Mouse (Mus musculus) C2C12 (cell line): ENCODE results near the gene Xpo1. TPM values are rescaled to one million over a fixed set of nuclear protein-coding genes. Genes with fewer than 3 reads are reported as not detected.

ENCODE experiments used
- H3K27me3 ChIP-seq: one replicate; pipeline ENCODE4 v1.6.1; 2011; ENCODE audit not compliant: control insufficient read depth, insufficient read depth, insufficient read length
- H3K36me3 ChIP-seq: one replicate; pipeline ENCODE4 v1.6.1; 2011; ENCODE audit not compliant: control insufficient read depth, insufficient read depth
- H3K4me3 ChIP-seq: one replicate; pipeline ENCODE4 v1.5.1; 2011; ENCODE audit warnings: mild to moderate bottlenecking, control low read depth; ENCODE audit not compliant: poor library complexity, insufficient read depth, severe bottlenecking
- H3K79me2 ChIP-seq: one replicate; pipeline ENCODE4 v1.6.1; 2011; ENCODE audit not compliant: control insufficient read depth, insufficient read depth
- H3K79me3 ChIP-seq: one replicate; pipeline ENCODE4 v1.6.1; 2011; ENCODE audit warnings: low read depth, control low read depth
- H3ac ChIP-seq: one replicate; pipeline ENCODE3; 2011; ENCODE audit warnings: low read depth; ENCODE audit not compliant: control insufficient read depth, insufficient read length
- CEBPB ChIP-seq: IDR thresholded peaks from one replicate; pipeline ENCODE4 v1.6.1; 2011; ENCODE audit warnings: low read depth, mild to moderate bottlenecking, control low read depth, moderate library complexity
- CTCF ChIP-seq: IDR thresholded peaks from one replicate; pipeline ENCODE4 v1.5.1; 2011; ENCODE audit not compliant: control insufficient read depth, insufficient read depth, insufficient read length
- FOSL1 ChIP-seq: IDR thresholded peaks from one replicate; pipeline ENCODE4 v1.8.0; 2011; ENCODE audit warnings: mild to moderate bottlenecking, low read length; ENCODE audit not compliant: poor library complexity, insufficient read depth, severe bottlenecking
- MAX ChIP-seq: IDR thresholded peaks from one replicate; pipeline ENCODE4 v1.6.1; 2011; ENCODE audit warnings: mild to moderate bottlenecking, control low read depth
- MYOD1 ChIP-seq: IDR thresholded peaks from one replicate; pipeline ENCODE4 v1.6.1; 2011; ENCODE audit warnings: low read depth; ENCODE audit not compliant: control insufficient read depth, insufficient read length
- MYOG ChIP-seq: IDR thresholded peaks from one replicate; pipeline ENCODE4 v1.6.1; 2011; ENCODE audit not compliant: control insufficient read depth, insufficient read length; ENCODE audit errors: extremely low read depth
- USF1 ChIP-seq: IDR thresholded peaks from one replicate; pipeline ENCODE4 v1.6.1; 2011; ENCODE audit warnings: low read depth, mild to moderate bottlenecking, control low read depth, moderate library complexity
- polyA plus RNA-seq: library from polyadenylated mRNA; unstranded; fragments of >200 nt; fragmentation: generic; extraction: Trizol; gene quantifications from one replicate; pipeline ENCODE4 v1.2.1, GENCODE M21; 2012; ENCODE audit warnings: missing spikeins

Xpo1 gene
- polyA plus RNA-seq, 1 experiment = 32.9 TPM

DNA sequence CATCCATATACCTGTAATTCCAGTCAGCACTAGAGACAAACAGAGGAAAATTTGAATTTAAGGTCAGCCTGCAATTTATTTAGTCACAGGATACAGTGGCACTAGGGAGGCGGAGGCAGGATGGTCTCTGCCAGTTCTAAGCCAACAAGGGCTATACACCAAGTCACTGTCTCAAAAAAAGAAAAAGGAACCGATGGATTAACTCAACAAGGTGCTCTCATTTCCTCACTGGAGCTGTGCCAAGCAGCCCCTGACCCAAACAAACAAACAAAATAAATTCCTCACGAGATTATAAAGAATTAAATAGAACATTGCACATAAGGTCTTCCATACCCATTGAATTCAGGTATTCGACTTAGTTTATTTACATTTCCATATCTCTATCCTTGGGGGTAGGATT is 1.9 kb upstream of the Xpo1 start:
- TF ChIP-seq USF1 (no peak), CEBPB (no peak), MAX (no peak), FOSL1 (no peak), CTCF (no peak), MYOD1 (no peak), MYOG (no peak)
- H3ac ChIP-seq = no peak overlapping the region
- H3K36me3 ChIP-seq = no peaks in the 10 kb centered on the region
- no peak overlapping the region for H3K4me3 ChIP-seq
- H3K79me3 ChIP-seq = peaks cover 28% of the 10 kb centered on the region
- H3K79me2 ChIP-seq = peaks cover 32% of the 10 kb centered on the region
- no peaks in the 10 kb centered on the region for H3K27me3 ChIP-seq

DNA sequence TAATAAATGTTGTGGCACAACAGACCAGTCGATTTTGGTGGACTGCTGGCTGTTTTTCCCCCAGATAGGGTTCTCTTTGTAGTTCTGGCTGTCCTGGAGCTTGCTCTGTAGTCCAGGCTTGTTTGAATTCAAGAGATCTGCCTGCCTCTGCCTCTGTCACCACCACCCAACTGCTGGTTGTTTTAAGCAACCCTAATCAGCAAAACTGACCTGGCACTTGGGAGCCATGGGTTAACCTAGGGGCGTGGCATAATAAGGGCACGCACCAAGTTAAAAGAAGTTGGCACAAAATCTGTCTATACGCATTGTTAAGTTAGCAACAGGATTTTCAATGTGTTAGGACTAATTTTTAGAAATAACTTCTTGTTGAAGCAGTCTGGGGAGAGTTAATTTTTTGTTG is 1.3 kb upstream of the Xpo1 start:
- Histone ChIP-seq H3K4me3 (peak overlapping the region; percentile 38), H3K79me2 (peaks cover 38% of the 10 kb centered on the region), H3ac (peak overlapping the region; percentile 23), H3K27me3 (no peaks in the 10 kb centered on the region), H3K36me3 (no peaks in the 10 kb centered on the region), H3K79me3 (peaks cover 34% of the 10 kb centered on the region)
- TF ChIP-seq MAX = no peak
- TF ChIP-seq MYOD1 = no peak
- TF ChIP-seq USF1 = no peak

DNA sequence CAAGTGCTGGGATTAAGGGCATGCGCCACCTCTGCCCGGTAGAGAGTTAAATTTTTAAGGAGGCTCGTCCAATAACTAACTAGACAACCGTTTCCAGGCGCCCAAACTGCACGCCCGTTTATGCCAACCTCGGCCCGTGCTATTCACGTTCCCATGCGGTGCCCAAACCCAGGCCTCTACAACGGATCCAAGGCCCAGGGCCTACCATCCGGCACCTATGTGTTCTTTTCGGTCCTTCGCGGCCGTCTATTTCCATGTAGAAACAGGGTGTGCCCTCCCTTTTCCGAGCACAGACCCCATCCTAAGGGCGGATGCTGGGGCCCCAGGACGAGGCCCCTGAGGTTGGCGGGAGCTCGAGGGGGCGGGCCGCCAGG is 801 bp upstream of the Xpo1 start:
- no peaks in the 10 kb centered on the region for H3K36me3 ChIP-seq
- H3K4me3 ChIP-seq = peak overlapping the region; percentile 38
- peaks cover 38% of the 10 kb centered on the region for H3K79me3 ChIP-seq
- peak overlapping the region; percentile 95 for H3ac ChIP-seq
- peaks cover 43% of the 10 kb centered on the region for H3K79me2 ChIP-seq
- no peak for TF ChIP-seq USF1
- TF ChIP-seq CEBPB = no peak
- TF ChIP-seq MAX = no peak
- no peak for TF ChIP-seq CTCF
- no peak for TF ChIP-seq FOSL1
- no peak for TF ChIP-seq MYOG
- no peak for TF ChIP-seq MYOD1
- no peaks in the 10 kb centered on the region for H3K27me3 ChIP-seq

DNA sequence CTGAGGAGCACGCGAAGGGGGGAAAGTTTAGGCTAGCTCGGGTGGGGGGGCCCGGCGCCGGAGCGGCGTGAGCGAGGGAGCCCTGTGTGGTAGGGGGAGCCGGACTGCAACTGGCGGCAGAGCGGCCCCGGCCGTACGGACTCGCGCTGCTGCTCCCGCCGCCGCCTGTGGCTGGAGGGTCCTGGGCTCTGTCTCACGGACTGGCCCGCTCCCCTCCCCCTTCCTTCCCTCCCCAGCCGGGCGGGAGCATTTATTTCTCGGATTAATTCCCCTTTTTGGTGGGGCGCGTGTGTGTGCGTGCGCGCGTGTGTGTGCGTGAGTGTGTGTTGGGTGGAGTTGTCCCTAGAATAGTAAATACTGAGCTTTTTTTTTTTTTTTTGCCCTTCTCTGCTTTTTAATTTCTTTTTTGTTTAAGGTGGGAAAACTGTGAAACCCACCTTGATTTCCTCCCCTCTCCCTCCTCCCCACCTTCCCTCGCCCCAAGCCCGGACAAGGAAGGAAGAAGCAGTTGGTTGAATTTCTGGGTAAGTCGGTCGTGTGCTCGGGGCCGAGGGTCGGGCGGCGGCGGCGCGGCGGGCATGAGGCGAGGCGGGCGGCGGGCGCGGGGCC is 457 bp downstream of the Xpo1 start:
- Histone ChIP-seq H3K4me3 (peak overlapping the region; percentile 93), H3ac (peak overlapping the region; percentile 79), H3K27me3 (no peaks in the 10 kb centered on the region), H3K79me2 (peaks cover 56% of the 10 kb centered on the region), H3K36me3 (peaks cover 3% of the 10 kb centered on the region), H3K79me3 (peaks cover 51% of the 10 kb centered on the region)
- TF ChIP-seq USF1 (no peak), CTCF (no peak), MYOG (no peak), CEBPB (no peak), MYOD1 (no peak), FOSL1 (no peak), MAX (no peak)

DNA sequence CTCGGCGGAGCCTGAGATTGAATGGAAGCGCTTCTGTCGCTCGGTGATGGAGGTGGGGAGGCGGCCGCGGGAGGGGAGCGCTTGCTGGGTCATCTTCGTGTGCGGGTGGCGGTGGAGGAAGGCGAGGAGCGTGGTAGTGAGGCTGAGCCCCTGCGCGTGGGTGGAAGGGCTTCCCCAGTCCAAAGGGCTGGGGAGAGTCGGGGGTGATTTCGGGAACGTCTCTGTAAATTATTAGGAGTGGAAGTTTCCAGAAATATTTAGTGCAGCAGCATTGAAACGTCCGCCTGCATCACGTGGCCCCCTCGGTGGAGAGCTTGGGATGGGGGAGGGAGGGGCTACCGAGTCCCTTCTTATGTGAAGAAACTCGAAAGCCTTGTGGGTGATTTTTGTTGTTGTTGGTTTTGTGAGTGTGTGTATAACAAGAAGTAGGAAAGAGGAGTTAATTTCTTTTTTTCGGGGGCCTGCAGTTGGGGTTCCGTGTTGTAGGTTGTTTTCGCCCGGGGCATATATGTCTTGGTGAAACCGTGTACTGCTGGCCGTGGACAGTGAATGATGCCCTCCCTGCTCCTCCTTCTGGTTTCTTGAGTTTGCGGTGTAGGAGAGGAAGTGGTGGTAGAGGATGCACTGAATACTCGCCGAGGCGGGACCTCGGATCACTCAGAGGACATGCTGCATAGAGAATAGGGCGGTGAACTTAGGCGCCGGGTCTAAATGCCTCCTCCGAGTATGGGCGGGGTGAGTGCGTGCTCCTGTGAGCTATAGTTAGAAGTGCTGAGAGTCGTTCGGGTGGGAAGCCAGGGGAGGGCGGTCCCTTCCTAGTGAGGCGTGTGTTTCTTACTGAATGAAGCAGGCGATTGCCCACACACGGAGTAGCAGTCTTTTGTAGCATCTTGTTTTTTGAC is 1.2 kb downstream of the Xpo1 start:
- Histone ChIP-seq H3K27me3 (no peaks in the 10 kb centered on the region), H3ac (peak overlapping the region; percentile 79), H3K79me2 (peaks cover 63% of the 10 kb centered on the region), H3K4me3 (peak overlapping the region; percentile 93), H3K36me3 (peaks cover 8% of the 10 kb centered on the region), H3K79me3 (peaks cover 58% of the 10 kb centered on the region)
- TF ChIP-seq MYOD1 = no peak
- peak; percentile 69 for TF ChIP-seq MAX
- peak; percentile 97 for TF ChIP-seq USF1
- no peak for TF ChIP-seq CEBPB
- TF ChIP-seq MYOG = no peak

DNA sequence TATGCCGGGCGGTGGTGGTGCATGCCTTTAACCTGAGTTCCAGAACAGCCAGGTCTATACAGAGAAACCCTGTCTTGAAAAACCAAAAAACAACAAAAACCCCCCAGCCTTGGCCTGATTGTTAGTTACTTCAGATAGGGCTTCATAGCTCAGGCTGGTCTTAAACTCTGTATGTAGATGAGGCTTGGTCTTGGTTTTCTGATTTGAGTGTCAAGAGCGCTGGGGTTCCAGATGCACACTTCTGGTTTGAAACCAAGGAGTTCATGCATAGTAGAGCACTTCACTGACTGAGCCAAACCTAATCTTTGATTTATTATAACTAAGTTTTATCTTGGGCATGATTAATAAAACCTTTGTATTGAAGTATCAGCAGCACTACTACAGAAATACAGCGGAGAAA is 3.2 kb downstream of the Xpo1 start:
- TF ChIP-seq CTCF (no peak), MYOD1 (no peak), MAX (no peak), MYOG (no peak), CEBPB (no peak), FOSL1 (no peak), USF1 (no peak)
- peaks cover 84% of the 10 kb centered on the region for H3K79me2 ChIP-seq
- no peaks in the 10 kb centered on the region for H3K27me3 ChIP-seq
- peaks cover 78% of the 10 kb centered on the region for H3K79me3 ChIP-seq
- no peak overlapping the region for H3ac ChIP-seq
- H3K36me3 ChIP-seq = peaks cover 28% of the 10 kb centered on the region
- H3K4me3 ChIP-seq = no peak overlapping the region
